Mouse (Mus musculus) heart, postnatal 10 days (tissue): Measurements from ENCODE around the gene Suclg2. TPM values are rescaled to one million over a fixed set of nuclear protein-coding genes. Genes with fewer than 3 reads are reported as not detected.
A peak's percentile ranks its signal among the peaks of the same experiment; 100 is the strongest.
"Not testable (repeated sequence)": the region's sequence is repeated elsewhere in the genome, so short reads cannot be mapped to it uniquely, and the experiment has no call there.

ENCODE experiments used
- DNase-seq, 2 experiments: peaks; one replicate each; pipeline ENCODE4 v3.0.0; 2021
- intact Hi-C: fragments of 180-260 bp; cut with DNase I; formaldehyde crosslinking; loops from one replicate; pipeline ENCODE4 v1.15.1; 2025
- total RNA-seq, 2 experiments: library from RNA; stranded (reverse); gene quantifications; 2 replicates each; pipeline ENCODE4 v1.2.3; 2021

Suclg2 gene
- total RNA-seq, 2 experiments from 2014 or later: 98.0 to 106 TPM

GRCm38 (mm10) chr6:95649123-95649663, 69.4 kb downstream of the Suclg2 start:
- DNase-seq: no peak
- intact Hi-C loops: no loop called here

DNA sequence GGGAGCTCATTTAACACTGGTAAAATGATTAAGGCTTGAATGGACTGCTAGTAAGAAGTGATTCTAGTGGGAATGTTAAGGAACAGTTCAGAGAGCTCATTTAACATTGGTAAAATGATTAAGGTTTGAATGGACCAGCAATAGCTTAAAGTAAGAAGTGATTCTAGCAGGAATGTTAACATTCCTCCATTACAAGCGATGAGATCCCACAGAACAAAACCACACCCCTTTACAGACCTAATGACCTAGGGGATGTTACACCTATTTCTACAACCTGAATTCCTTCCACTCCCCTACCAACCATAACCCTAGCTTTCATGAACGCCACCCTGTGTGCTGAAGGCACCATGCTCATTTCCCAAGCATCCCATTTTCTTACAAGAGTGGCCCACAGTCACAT, 81.2 kb downstream of the Suclg2 start:
- no peak for DNase-seq
- intact Hi-C loops: no loop called here

- intact Hi-C loops: no loop called here
- no peak for DNase-seq
Measured at GRCm38 (mm10) chr6:95635411-95635810, 83.2 kb downstream of the Suclg2 start.

DNA sequence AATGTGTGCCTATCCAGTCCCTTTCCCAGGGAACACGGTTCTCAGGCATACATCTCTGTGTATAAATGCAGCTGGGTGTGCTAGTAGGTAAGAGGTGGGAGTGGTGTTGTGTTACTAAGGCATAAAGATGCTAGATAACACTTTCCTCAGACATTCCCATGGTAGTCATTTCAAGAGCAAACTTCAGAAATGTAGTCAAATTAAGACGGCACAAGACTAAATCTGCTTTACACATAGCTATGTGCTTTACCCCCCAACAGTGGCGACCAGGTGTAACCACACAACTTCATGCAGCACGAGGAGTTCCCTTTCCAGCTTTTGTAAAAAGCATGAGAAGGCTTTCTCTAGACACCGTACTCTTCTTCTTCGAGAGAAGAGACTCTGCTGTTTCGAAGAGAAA, 89.5 kb downstream of the Suclg2 start:
- intact Hi-C loops: no loop called here
- no peak for DNase-seq

- DNase-seq: peak; percentile 80 to 81
- intact Hi-C loops: no loop called here
Measured at GRCm38 (mm10) chr6:95621821-95622220, 96.8 kb downstream of the Suclg2 start.

DNA sequence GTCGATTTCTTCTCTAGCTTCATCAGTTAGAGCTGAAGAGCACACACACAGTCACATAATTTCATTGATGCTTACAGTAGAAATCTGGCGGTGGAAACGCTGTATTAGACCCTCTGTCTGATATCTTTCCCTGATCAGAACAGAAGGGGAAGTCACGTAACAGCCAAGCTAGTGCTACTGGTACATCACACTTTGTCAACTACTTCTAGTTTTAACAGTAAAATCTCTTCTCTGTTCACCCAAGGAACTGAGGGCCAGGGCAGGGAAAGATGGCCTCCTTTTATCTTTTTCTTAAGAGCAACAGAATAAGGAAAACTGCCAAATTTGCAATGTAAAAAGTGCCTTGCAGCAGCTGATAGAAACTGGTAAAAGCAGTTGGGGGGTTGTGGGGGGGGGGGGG, 97.8 kb downstream of the Suclg2 start:
- DNase-seq: no peak
- intact Hi-C loops: no loop called here

DNA sequence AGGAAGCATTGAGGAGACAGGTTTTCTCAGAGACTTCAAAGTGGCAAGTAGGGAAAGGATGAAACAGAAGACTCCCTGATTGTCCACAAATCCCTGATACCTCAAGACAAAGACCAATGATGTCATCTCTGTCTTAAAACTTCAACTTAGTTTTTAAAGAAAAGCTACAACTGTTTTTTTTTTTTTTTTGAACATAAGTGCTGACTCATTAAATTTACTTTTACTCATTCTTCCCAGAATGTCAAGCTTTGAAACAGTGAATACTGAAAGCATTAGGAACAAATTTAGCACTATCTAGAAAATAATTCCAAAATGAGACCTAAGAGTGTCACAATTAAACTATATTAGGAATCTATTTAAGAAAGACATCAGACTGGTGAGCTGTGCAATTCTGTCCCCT, 98.8 kb downstream of the Suclg2 start:
- intact Hi-C loops: loop anchor here (5.0 kb wide), 1 partner anchor 82 kb away; no protein-coding TSS in a partner anchor
- no peak for DNase-seq

DNA sequence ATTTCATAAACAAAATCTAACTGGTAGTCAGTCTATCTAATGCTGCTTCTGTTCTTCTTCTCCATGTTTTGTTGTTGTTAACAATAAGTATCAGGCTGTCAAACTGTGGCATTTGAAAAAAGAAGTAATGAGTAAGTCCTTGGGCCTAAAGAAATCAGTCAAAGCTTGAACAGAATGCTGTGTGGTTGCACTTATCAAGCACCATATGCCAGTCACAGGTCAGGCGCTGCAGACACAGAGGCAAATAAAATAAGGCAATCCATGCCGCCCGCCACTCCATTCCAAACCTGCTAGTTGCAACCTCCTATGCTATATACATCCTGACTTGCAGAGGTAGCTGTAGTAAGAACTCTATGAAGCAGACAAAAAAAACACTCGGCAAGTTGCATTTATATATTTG, 100.2 kb downstream of the Suclg2 start:
- DNase-seq: no peak
- intact Hi-C loops: loop anchor here (5.0 kb wide), 1 partner anchor 84 kb away; no protein-coding TSS in a partner anchor

DNA sequence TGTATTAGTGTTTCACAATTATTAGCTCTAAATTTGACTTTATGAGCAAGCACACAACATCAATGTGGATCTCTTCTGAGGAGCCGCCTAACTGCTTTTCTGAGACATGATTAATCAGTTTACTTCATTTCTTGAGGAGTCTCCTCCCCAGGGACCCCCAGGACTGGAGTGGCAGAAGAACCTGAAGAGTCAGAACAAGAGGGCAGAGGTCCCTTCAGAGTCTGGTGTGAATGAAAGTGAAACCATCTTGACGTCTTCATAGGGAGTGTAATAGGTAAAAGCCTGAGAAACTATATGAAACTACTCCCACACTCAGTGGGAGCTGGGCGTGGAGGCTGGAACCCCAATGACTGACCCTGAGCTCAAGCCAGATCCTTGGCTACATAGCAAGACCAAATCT, 105.4 kb downstream of the Suclg2 start:
- intact Hi-C loops: no loop called here
- no peak for DNase-seq

- DNase-seq: no peak
Measured at GRCm38 (mm10) chr6:95612412-95613022, 106.1 kb downstream of the Suclg2 start.

DNA sequence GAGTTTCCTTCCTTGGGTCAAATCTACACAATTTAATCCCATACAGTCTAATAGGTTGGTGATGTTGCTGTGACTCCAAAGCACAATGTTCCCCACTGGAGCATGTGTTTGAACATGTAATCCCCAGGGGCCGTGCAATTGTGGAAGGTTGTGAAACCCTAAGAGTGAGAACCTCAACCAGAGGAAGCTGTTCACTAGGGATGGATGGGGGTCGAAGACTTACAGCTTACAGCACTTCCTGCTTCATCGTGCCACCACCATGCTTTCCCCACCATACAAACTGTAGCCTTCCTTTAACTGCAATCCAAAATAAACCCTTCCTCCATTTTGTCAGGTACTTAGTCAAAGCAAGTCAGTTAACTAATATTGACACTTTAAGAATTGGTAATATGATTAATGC, 107.5 kb downstream of the Suclg2 start:
- intact Hi-C loops: no loop called here
- DNase-seq: no peak

More at GRCm38 (mm10) chr6:95612412-95613022, 106.1 kb downstream of the Suclg2 start:
- intact Hi-C loops: no loop called here

DNA sequence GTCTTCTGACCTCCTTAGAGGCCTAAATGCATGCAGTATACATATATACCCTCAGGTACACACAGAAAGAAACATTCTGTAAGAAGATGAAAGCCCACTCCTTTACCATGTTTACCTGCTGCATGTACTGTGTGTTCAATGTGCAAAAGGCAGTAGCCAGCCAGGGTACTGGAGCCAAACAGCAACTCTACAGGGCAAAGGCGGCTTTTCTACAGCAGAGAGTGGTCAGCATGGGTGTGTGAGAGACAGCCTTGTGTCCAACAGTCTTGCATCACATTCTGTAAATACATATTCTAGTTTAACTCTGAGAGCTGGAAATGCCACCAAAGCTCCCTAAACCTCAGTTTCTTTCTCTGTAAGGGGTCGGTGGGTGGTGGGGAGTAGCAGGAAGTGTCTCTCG, 110.5 kb downstream of the Suclg2 start:
- intact Hi-C loops: no loop called here
- no peak for DNase-seq

- intact Hi-C loops, DNase-seq: not testable (repeated sequence)
Measured at GRCm38 (mm10) chr6:95600731-95601130, 117.9 kb downstream of the Suclg2 start.

DNA sequence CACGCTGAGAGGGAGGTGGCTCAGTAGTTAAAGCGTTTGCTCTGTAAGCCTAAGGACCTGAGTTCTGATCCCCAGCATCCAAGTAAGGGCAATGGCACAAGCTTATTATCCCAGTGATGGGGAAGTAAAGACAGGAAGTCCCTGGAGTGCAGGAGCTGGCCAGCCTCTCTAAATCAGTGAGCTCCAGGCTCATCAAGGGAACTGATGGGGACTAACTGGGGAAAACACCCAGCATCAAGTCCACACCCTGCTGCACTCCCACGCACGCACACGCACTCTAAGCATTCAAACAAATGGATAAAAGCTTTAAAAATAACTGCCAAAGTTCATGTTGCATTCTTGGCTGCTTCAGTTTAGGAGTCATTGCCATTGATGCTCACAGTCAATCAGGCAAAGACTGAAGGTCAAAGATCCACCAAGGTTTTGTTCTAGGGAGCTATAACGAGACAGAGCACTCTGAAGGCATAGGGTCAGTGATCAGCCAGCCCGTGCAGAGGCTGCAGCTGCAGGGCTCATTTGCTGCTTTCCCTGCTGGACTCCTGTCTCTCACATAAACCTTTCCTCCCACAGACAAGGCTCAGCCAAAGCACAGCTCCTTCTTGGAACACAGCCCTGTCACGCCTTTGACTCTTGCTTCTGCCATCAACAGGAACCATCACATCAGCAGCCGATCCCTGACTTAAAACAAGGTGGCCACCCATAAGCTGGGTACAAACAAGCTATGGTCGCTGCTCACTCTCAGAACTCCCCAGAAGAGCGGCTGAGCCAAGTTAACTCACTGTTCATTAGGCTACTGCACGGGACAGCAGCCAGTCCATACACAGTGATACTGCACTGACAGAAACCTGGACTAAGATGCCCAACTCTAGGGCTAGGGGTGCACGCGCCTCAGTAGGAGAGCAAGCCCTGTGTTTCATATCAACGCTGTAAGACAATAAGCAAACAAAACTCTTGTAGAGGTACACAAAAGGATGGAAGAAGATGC, 121.5 kb downstream of the Suclg2 start:
- intact Hi-C loops: no loop called here
- DNase-seq: peak; percentile 32 to 54

GRCm38 (mm10) chr6:95595852-95596251, 122.7 kb downstream of the Suclg2 start:
- no peak for DNase-seq
- intact Hi-C loops: no loop called here

GRCm38 (mm10) chr6:95594239-95594638, 124.4 kb downstream of the Suclg2 start:
- DNase-seq: peak; percentile 18 to 26
- intact Hi-C loops: no loop called here

GRCm38 (mm10) chr6:95592396-95592795, 126.2 kb downstream of the Suclg2 start:
- intact Hi-C loops: no loop called here

GRCm38 (mm10) chr6:95590463-95590862, 128.1 kb downstream of the Suclg2 start:
- intact Hi-C loops: no loop called here
- DNase-seq: no peak

More at GRCm38 (mm10) chr6:95592396-95592795, 126.2 kb downstream of the Suclg2 start:
- peak; percentile 22 to 35 for DNase-seq

DNA sequence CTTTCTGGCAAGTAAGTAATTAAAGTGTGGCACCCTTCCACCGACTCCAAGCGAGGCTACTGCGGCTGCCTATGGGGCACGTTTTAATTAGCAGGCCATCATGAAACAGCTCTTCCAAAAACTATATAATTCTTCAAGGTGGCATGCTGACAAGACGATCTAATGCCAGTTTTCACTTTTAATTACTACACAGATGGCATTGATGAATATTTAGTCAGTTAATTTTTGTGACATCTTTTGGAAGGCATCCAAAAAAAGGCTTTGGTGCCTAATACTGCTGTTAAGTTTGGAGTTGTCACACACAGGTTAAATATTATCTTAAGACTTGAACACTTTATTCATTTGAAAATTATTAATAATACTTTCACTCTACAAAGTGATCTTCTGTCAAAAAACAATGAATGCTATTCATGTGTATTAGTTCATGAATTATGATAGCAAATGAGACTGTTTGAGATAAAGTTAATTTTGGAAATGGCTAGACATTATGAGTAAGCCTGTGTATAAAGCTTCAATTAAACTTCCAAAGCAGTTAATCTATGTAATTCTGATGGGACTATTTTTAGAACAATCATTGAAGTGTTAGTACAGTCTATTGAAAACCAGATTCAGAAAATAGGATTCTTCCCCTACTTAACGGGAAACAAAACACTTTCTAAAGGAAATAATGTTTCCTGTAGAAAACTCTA, 131.3 kb downstream of the Suclg2 start:
- no peak for DNase-seq
- intact Hi-C loops: no loop called here

GRCm38 (mm10) chr6:95581893-95582292, 136.7 kb downstream of the Suclg2 start:
- intact Hi-C loops: no loop called here
- DNase-seq: no peak

DNA sequence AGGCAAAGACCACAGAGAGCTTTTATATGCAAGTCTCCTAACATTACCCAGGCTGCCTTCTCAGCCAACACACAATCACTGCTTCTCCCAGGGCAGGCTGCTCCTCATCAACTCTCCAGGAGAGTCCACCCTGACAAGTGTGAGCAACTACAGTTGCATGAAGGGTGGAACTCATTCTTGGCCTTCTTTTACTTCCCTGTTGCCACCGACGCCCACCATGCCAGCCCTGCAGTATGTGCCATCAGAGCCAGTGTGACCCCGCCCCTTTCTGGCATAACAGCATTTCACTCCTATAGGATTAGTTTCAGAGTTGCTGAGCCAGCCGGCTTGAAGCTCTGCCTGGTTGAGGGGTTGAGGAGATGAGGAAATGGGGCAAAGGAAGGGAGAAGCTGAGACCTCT, 138.8 kb downstream of the Suclg2 start:
- no peak for DNase-seq
- intact Hi-C loops: no loop called here
